Mouse (Mus musculus) thymus, adult 2 months (tissue): ENCODE data around the gene Aff3. TPM values are rescaled to one million over a fixed set of nuclear protein-coding genes. Genes with fewer than 3 reads are reported as not detected.

ENCODE experiments used
- DNase-seq: peaks from one replicate; pipeline ENCODE4 v3.0.0; 2021
- H3K27ac ChIP-seq: fragments of 200-500 bp; 2 replicates; pipeline ENCODE4 v1.5.1; 2012; ENCODE audit warnings: low read length, control low read depth; ENCODE audit not compliant: control insufficient read depth, insufficient read depth
- H3K27me3 ChIP-seq: fragments of 200-500 bp; 2 replicates; pipeline ENCODE4 v1.6.1; 2012; ENCODE audit warnings: mild to moderate bottlenecking, low read length, moderate library complexity, mixed read lengths; ENCODE audit not compliant: control insufficient read depth, insufficient read depth
- H3K36me3 ChIP-seq: fragments of 200-500 bp; 2 replicates; pipeline ENCODE4 v1.6.1; 2012; ENCODE audit warnings: mild to moderate bottlenecking, low read length, moderate library complexity; ENCODE audit not compliant: control insufficient read depth, insufficient read depth
- H3K4me1 ChIP-seq: fragments of 200-500 bp; replicated peaks from 2 replicates; pipeline ENCODE4 v1.6.1; 2012; ENCODE audit warnings: low read length; ENCODE audit not compliant: control insufficient read depth, insufficient read depth
- H3K4me3 ChIP-seq: fragments of 200-500 bp; 2 replicates; pipeline ENCODE4 v1.5.1; 2012; ENCODE audit warnings: mild to moderate bottlenecking, low read length, control low read depth, moderate library complexity; ENCODE audit not compliant: control insufficient read depth, insufficient read depth
- CTCF ChIP-seq: fragments of 200-500 bp; IDR thresholded peaks from 2 replicates; pipeline ENCODE4 v1.5.1; 2012; ENCODE audit warnings: mild to moderate bottlenecking, control low read depth, low read length, moderate library complexity, borderline replicate concordance; ENCODE audit not compliant: control insufficient read depth, poor library complexity, insufficient read depth; ENCODE audit errors: extremely low read depth
- POLR2A ChIP-seq: fragments of 200-500 bp; IDR thresholded peaks from 2 replicates; pipeline ENCODE4 v1.6.1; 2012; ENCODE audit warnings: mild to moderate bottlenecking, low read length, control low read depth, moderate library complexity; ENCODE audit not compliant: control insufficient read depth, poor library complexity, insufficient read depth; ENCODE audit errors: extremely low read depth
- WGBS: fragments of 180-500 bp; shearing (Covaris S2); methylation state at CpG from one replicate; pipeline ENCODE4 v1.1.7; 2018; 5-methylcytosine and 5-hydroxymethylcytosine counted together
- polyA plus RNA-seq: library from polyadenylated mRNA; depleted of rRNA; stranded (reverse); fragments of >200 nt; gene quantifications from 2 replicates; pipeline ENCODE4 v1.2.3, GENCODE M21; 2012

Aff3 gene
- polyA plus RNA-seq, 1 experiment, result 39.6 TPM

DNA sequence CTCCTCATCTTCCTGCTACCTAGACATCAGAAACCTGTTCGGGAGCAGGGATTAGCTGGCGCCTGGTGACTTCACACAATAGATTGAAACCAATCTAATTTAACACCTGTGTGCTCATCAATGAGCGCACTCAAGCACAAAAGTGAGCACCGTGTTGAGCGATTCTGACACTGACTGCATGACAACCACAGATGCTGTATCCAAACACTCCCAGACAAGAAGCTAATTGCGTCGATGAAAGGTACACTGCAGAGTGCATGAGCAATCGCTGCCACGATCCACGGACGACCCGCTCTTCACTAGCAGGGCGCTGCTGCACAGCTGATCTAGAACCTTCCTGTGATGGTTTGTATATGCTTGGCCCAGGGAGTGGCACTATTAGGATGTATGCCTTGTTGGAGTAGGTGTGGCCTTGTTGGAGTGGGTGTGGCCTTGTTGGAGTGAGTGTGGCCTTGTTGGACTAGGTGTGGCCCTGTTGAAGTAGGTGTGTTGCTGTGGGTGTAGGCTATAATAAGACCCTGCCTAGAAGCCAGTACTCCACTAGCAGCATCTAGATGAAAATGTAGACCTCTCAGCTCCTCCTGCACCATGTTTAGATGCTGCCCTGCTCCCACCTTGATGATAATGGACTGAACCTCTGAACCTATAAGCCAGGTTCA is 161.2 kb downstream of the Aff3 start:
- H3K36me3 ChIP-seq, result no peaks in the 10 kb centered on the region; the same call in 1 of the 2 replicates
- 98% methylated on average over 13 of the region's 13 CpGs for WGBS
- TF ChIP-seq POLR2A, result no peak
- no peak for TF ChIP-seq CTCF
- no peak for DNase-seq
- no peaks in the 10 kb centered on the region for H3K4me1 ChIP-seq
- H3K4me3 ChIP-seq, result no peak overlapping the region
- no peak overlapping the region for H3K27ac ChIP-seq
- H3K27me3 ChIP-seq, result no peaks in the 10 kb centered on the region

DNA sequence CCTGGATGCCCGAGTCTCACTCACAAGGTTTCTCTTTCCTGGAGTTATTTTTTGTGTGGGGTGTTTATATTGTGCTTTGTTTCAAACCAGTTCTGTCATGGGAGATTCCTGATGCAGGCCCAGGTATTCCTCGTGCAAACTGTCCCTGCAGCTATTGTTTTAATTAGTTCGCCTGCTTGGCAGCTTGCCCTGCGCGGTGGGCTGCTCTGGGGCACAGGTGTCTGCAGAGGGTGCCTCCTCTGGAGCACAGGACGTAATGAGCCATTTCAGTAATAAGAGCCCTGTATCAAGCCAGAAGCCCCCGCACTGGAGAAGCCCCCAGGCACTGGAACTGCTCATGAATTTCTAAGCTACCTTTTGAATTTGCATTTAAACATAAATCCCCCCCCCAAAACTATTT is 162.0 kb downstream of the Aff3 start:
- no peak for DNase-seq
- WGBS, result 84% methylated on average over 7 of the region's 7 CpGs
- TF ChIP-seq POLR2A, result no peak
- TF ChIP-seq CTCF, result no peak

DNA sequence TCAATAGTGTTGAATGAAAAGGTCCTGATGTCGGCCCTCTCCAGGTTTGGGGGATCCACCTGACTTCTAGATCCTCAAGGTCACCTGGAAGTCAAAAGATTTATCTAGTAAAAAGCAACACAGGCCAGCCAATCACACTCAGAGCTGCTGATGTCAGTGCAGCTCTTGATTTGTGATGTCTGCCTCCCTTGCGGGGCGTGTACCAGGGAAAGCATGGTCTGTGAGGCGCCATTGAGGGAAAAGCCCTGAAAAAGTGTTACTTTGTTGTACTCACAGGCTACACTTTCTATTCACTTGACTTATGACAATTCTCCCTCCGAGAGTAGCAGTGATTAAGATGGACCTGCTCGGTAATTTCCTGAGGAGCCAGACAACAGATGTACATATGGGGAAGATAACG is 163.5 kb downstream of the Aff3 start:
- Histone ChIP-seq H3K4me1 (no peaks in the 10 kb centered on the region), H3K27me3 (no peaks in the 10 kb centered on the region), H3K4me3 (no peak overlapping the region), H3K27ac (no peak overlapping the region), H3K36me3 (no peaks in the 10 kb centered on the region)
- no peak for DNase-seq
- WGBS, result 98% methylated on average over 7 of the region's 7 CpGs
- TF ChIP-seq CTCF, result no peak
- no peak for TF ChIP-seq POLR2A

More for the DNA sequence above, 162.0 kb downstream of the Aff3 start:
- H3K4me3 ChIP-seq, result no peak overlapping the region
- H3K36me3 ChIP-seq, result no peaks in the 10 kb centered on the region; the same call in 1 of the 2 replicates
- no peaks in the 10 kb centered on the region for H3K4me1 ChIP-seq
- H3K27ac ChIP-seq, result no peak overlapping the region
- no peaks in the 10 kb centered on the region for H3K27me3 ChIP-seq

DNA sequence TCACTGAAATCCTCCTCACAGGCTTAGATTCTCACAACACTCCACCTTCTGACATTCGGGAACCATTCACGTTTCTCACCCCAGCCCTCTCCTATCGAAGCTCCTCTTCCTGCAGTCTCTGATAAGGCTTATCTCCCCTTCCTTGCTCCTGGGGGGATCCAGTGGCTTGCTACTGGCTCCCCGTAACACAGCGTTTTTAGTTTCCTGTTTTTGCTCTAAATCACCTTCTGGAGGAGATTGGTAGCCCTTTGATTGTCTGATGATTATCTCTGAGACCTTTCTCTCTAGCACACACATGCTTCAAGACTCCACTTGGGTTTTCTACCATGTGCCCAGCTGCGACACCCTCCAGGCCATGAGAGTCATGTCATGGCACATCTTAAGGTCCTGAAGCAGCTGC is 165.3 kb downstream of the Aff3 start:
- no peak for DNase-seq
- TF ChIP-seq POLR2A (no peak), CTCF (no peak)
- Histone ChIP-seq H3K4me1 (no peaks in the 10 kb centered on the region), H3K36me3 (no peaks in the 10 kb centered on the region), H3K27ac (no peak overlapping the region), H3K27me3 (no peaks in the 10 kb centered on the region), H3K4me3 (no peak overlapping the region)
- WGBS, result 53% methylated on average over 6 of the region's 6 CpGs

DNA sequence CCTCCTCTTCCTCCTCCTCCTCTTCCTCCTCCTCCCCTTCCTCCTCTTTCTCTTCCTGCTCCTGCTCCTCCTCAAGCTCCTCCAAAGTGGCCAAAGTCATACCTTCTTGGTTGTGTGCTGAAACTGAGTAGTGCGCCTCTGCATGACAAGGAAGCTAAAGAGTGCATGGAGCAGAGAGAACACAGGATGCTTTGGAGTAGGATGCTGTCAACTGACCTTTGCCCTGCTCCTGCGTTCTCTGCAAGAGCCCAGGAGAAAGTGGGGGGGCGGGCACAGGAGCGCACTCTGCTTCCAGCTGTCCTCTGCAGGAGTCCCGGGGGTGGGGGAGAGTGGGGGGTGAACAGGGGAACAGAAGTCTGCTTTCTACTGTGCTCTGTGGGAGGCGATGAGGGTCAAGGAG is 167.2 kb downstream of the Aff3 start:
- no peak for DNase-seq
- Histone ChIP-seq H3K27ac (no peak overlapping the region), H3K36me3 (no peaks in the 10 kb centered on the region), H3K4me1 (no peaks in the 10 kb centered on the region), H3K4me3 (no peak overlapping the region), H3K27me3 (no peaks in the 10 kb centered on the region)
- 98% methylated on average over 6 of the region's 6 CpGs for WGBS
- TF ChIP-seq POLR2A (no peak), CTCF (no peak)

DNA sequence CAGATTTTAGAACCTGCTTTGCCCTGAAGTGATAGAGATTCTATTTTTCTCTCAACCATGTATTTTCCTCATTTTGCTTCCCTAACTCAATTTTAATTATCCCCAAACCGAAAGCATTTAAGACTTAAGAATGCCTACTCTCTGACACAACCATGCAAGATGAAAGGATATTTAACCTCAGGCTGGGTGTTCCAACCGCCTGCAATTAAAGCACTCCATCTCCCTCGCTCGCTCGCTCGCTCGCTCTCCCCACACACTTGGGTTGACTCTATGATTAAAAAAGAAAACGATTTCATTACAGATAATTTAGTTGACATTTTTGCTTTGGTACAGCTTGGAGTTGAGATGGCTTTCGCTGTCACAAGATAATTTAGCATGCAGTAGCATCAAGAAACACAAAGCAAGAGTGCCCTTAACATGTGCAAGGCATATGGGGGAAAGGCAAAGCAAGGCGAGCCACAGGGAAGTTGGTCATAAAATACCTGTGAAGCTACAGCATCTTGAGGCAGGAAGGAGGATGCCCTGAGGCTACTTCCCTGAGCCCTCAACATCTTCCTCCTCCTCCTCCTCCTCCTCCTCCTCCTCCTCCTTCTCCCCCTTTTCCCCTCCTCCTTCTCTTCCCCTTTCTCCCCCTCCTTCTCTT is 167.7 kb downstream of the Aff3 start:
- H3K4me1 ChIP-seq, result no peaks in the 10 kb centered on the region
- TF ChIP-seq CTCF, result no peak
- TF ChIP-seq POLR2A, result no peak

More for the DNA sequence above, 167.7 kb downstream of the Aff3 start:
- Histone ChIP-seq H3K4me3 (no peak overlapping the region), H3K27me3 (no peaks in the 10 kb centered on the region), H3K36me3 (no peaks in the 10 kb centered on the region), H3K27ac (no peak overlapping the region)
- WGBS, result 95% methylated on average over 10 of the region's 10 CpGs
- DNase-seq, result no peak
